Mouse (Mus musculus) cerebellum, postnatal 25 days (tissue): Measurements from ENCODE around the gene Fads6.

ENCODE experiments used
- DNase-seq, 2 experiments: peaks; one replicate each; pipeline ENCODE4 v3.0.0; 2021; ENCODE audit warnings: mixed read lengths in 2 of 2

Fads6 gene

DNA sequence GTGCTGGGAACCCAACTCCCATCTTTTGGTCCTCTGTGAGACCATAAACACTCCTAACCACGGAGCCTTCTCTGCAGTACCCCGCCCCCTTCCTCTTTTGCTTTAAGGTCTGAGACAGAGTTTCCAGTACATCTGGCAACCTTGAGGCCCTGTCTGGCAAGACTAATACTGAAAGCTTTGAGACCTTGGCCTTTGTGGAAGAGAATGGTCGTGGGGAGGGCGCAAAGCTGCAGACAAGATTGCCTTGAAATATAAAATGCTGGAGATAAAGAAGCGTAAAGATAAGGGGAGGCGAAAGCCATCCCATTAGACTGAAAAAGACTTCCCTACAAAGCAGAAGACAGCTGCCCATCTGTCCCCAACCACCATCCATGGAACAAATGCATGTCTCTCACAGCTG lies 22.0 kb downstream of the Fads6 start:
- DNase-seq: no peak

DNA sequence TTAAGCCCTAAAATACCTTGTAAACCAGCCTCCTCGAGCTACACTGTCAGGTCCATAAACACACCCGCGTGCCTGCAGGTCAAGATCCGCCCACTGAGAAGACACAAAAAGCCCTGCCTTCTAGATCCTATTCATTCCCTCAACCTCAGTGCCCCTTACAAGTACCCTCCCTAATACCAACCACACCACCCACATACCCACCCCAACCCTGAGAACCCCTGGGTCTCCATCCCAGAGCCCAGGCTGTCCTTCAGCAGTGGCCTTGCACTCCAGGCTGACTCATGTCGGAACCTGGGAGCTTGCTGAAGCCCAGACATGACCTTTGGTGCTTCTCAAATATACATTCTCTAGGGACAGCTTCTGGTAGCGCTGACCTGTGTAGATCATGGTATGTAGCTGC lies 22.7 kb downstream of the Fads6 start:
- DNase-seq: no peak

DNA sequence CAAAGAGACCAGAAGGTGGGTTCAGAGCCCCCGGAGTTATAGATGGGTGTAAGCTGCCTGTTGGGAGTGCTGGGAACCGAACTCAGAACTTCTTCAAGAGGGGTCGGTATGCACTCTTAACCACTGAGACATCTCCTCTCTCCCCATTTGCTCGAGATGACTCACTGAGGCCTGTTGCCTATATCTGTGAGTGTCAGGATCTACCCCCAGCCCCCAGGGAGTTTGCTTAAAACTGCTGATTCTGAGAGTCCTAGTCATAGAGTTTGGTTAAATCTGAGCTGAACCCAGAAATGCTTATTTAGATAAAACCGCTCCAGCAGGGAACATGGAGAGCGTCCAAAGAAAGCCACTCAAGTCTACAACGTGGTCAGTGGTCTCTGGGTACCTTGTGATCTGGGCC lies 23.3 kb downstream of the Fads6 start:
- DNase-seq: no peak

DNA sequence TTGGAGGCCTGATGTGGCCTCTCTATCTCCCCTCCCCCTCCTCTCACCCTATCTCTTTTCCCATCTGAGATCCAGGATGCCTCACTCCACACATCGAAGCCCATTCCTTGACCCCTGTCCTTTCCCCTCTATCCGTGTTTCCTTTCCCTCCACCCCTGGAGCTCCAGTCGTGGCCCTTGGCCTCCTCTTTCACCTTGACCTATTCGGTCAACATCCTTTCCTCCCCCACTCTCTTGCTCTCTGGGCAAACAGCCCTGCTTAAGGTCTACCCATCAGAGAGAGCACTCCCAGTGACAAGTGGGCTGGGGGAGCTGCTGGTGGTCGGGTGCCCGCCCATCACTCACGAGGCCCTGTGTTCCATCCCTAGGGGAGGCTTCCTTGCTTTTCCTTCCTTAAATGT lies 23.7 kb downstream of the Fads6 start:
- DNase-seq: no peak

DNA sequence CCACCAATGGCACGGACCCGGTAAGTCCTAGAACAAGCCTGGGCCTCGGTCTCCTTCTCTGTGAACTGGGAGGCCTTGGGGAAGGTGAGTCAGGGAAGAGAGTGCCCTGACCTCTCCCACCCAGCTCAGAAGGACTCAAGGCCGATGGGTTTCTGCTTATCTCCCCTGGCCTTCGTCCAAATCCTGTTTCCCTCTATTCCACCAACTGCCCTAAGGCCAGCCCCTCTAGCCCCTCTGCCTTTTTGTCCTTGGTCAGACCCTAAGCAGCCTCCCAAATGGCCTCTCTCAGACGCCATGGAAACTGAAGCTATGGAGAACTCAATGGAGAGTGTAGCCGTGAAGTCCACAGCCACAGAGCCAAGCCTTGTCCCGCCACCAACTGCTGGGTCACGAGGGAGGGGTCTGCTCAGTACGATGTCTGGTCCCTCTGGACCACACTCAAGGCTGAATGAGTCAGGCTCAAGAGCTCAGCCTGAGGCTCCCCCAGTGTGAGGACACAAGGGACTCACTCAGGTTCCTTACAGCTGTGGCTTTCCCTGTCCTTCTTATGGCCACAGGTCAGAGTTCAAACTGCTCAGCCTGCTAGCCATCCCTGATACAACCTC lies 24.5 kb downstream of the Fads6 start:
- no peak for DNase-seq

DNA sequence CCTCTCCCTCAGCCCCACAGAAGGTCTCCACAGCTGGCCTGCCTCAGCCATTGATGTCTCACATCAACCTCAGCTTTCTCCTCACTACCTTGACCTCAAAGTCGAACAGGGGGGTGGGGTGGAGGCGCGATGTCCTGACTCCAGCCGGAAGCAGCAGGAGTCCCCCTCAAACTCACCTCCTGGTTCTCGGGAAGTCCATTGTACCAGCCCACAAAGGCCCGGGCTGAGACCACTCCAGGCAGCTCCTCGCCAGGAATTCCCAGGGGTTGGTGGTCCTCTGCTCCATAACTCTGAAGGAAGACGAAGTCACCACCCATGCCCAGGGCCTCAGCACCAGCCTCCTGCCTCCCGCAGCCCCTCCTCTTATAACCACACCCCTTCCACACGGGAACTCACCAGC lies 26.0 kb downstream of the Fads6 start:
- peak in 1 of 2 experiments; percentile 47 for DNase-seq

DNA sequence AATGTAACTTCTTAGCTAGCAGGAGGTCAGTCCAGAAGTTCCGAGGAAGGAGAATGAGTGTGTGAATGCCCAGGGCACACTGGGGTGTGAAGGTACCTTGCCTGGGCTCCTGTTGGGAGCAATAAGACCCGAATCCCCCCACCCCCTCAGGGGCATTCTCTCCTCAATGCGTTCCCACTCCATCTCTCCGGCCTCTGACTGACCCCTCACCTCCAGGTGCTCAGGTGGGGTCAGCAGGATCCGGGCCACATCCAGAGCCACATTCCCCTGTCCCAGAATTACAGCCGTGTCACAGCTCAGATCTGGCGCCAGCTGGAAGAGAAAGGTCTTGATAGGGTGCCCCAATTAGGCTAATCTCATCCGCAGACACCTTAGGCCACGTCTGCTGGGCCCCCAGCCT lies 26.4 kb downstream of the Fads6 start:
- peak in 1 of 2 experiments; percentile 48 for DNase-seq

DNA sequence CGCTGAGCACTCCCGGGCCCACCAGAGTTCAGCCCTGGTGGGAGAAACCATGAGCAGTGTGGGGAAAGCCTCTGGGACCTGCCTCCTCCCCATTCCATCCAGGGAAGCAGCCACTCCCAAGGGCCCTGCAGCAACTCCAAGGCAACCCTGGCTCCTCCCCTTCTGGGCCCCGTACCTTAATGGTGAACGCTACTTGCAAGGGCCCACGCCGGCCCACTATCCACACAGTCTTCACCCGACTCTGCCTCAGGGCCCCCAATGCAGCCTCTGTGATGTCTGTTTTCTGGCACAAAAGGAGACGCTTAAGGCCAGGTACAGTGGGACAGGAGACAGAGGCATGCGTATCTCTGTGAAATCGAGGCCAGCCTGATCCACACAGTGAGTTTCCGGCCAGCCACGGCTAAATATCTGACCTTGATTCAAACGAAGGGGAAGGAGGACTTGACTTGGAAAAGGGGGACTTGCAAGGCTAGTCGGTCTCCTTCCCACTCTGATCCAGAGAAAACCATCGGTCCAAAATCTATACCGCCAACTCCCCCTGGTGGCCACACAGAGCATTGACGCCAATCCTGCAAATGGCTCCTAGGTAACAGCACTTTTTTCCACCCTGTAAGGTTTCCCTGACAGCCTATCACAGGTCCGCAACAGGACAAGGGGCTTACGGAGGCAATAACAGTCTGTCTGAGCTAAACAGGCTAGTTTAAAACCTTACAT lies 27.2 kb downstream of the Fads6 start:
- DNase-seq: peak; percentile 95 to 97

DNA sequence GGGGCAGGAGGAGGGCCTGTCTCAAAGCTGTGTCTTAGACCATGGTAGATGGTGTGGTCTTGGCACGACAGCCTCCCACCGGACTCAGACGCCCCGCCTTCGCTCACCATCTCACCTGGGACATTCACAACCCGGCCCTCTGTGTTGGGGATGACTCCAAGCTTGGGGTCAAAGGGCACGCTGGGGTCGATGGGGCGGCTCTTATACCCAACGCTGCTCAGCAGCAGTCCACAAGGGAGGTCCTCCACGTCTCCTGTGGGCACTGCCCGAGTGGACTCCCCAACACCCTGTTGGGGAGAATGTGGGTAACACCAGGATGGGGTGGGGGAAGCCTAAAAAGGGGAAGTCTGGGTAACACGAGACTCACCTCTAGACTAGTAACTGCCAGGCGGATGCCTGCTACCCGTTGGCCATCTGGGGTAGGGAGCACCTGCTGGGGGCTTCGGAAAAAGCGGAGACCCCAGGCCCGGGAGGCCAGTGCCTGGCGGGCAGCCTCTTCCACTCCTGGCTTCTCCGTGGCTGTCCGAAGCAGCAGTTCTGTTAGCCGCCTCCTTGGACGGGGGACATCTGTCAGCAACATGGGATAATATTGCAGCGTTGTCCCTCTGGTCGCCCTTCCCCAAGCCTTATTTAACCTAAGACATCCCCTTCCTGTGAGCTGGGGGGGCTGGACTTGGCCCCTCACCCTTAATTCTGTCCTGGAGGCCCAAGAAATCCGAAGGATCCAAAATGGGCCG lies 28.0 kb downstream of the Fads6 start:
- DNase-seq: peak; percentile 50 to 57

DNA sequence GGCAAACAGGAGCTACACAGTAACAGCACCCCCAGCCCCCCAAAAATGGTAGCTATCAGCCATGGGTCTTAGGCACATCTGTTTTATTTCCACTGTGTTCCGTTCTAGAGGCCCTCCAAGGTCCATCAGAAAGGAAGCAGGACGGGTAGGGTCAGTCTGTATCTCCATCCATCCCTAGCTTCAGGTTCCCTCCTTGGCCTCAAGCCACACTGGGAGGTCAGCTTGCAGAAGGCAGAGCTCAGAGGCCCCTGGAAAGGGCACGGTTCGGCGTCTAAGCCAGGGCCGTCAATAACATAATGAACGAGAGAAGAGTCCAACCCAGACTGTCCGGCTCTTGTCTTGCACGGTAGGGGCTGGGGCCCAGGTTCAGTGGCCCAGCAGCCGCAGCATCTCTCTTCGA lies 29.5 kb downstream of the Fads6 start:
- DNase-seq: peak; percentile 42 to 64

DNA sequence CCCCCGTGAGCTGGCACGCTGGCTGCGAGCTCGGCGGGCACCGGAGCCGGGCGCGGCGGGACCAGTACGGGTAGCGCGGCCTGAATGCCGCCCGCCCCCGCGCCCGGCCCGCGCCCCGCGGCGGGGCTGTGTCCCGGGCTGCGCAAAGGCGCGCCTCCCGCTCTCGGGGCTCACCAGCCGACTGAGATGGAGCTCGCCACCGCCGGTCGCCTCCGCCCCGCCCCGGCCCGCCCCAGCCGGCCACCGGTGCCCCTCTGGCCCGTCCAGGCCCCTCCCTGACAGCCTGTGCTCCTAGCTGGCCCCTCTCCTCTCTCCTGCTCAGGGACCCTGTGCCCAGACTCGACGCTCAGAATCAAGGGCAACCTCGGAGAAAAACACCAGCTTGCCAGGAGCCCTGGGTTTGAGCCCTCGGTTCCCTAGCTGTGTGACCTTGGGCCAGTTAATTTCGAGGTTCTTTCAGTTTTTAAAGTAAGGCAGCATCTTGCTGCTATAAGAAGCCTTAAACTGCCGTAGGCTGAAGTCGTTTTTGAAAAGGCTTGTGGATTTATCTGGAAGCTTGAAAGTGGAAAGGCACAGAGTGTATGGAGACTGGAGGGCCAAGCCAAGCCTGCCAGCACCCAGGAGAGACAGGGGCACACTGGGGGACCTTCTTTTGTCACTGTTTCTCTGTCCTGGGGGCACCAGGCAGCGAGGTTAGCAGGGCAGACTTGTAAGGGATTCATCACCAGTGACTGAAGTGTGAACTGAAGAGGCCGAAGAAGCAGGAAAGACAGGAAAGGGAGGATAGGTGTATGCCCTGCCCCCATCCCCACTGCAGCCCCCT lies 30.2 kb downstream of the Fads6 start, which contains the start of gene Grin2c:
Gene Grin2c (minus strand): TSS at position 183 of the 823 bp plus-strand sequence.
- peak; percentile 86 to 89 for DNase-seq

DNA sequence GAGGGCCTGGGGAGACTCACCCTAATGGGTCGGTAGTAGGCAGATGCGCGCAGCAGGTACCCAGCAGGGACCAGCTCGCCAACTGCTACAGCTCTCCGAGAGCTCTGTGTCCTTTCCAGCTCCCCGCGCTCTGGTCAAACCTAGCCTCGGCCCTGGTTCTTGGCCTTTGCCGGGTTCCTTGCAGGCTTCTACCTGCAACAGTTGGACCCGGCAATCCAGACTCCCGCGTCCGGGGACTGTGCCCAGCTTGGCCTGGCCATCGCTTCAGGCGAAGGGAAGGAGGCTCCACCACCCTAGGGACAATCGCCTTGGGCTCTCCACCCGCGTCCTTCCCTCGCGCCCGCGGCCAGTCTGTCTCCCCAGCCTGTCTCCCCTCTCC lies 31.1 kb downstream of the Fads6 start:
- DNase-seq: peak; percentile 81 to 85

DNA sequence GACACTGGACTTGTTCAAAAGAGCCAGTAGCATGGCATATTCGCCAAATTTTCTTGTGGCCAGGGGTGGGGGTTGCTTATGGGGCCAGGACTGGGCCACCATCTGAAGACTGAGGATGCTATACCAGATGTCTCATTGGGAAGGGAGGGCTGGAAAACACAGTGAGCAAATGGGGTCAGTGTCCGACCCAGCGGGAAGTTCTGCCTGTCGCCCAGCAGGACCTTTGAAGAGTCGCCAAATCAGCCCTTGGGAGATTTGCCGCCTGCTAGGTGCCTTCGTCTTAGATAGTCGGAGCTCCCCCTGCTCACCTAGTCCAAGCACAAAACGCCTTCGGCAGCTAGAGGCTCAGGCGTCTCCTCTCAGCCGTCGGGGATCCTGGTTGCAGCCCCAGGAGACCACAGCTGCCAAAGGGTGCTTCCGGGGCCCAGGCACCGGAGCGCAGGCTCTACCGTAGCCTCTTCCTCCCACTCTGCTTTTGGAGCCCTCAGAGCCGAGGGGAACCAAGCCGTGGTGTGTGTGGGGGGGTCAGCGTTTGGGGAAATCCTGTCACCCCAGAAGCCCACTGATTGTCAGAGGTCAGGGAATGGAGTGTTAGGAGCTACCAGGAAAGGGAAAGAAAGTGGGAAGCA lies 31.6 kb downstream of the Fads6 start:
- peak; percentile 86 to 87 for DNase-seq

DNA sequence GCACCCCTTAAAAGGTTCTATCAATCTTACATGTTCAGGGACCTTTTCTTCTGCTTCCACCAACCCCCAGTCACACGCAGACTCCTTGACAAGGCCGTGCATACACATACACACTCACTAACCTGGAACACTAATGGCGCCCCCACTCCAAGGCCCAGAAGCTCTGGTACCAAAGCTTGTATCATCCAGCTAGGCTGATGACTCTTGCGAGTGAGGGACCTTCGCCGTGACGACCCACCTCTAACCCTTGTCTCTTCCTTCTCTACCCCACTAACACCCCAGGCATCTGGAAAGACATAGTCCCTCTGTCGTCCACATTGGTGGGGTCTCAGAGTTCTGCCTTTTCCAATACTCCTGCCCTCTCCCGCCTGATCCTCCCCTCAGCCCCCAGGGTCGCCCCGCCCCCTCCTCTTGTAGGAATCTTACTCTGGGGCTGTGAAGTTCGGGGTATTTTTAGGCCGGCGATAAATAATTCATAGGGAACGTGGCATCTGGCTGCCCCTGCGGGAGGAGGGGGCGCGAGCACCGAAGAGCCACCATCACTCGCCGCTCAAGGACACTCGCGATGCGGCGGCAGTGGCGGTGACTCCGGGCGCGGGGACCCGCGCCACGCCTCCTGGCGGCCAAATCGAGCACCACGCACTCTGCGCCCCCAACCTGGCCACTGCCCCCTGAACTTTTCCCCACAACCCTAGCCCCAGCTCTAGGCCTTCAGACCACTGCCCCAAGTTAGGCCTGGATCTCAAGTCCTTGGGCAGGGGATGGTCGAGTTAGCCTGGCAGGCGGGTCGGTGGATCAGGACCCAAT lies 32.4 kb downstream of the Fads6 start:
- DNase-seq: peak; percentile 65 to 74

DNA sequence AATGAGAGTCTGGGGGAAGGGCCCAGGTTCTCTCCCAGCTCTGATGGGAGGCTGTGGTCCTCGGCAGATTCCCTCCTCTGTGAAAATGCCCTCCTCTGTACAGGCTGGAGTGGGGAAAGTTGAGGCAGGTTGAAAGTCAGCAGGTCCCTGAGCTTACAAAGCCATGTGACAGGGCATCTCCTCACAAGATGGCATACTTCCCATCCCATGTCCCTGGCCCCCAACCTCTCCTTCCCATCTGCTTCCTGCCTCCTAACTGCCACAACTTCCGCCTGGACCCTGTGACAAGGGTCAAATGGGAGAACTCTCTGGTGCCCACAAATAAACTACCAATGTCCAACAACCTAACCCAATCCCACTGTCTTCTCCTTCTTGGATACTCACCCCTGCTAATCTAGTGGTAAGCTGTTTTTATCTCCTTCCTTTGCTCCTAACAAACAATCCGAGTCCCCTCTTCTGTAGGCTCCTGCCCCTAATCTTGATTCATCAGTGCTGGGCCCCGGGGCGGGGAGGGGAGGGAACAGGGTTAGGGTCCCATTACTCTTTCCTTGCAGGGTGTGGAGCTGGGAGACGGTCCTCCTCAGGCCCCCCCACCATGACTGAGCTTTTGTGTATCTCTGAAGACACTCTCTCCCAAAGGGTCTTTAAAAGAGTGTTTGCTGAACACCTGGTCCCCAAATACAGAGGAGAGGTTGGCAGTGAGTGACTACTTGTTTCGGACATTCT lies 33.2 kb downstream of the Fads6 start:
- peak; percentile 66 to 72 for DNase-seq

DNA sequence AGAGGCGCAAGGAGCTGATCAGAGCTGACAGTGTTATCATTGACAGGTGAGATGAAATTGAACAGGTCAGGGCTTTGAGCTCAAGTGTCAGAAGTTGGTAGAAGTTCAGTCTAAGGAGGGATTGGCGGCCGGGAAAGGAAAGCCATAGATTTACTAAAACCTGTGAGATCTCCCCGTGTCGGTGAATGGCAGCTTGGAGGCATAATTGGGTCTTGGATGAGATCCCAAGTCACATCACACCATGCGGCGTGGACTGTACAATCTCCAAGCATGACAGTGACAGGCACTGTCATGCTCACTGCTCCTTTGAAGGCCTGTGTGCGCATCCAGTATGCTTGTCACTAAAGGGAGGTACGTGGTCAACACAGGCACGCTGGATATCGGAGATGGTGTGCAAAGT lies 34.5 kb downstream of the Fads6 start:
- DNase-seq: peak; percentile 75 to 76

DNA sequence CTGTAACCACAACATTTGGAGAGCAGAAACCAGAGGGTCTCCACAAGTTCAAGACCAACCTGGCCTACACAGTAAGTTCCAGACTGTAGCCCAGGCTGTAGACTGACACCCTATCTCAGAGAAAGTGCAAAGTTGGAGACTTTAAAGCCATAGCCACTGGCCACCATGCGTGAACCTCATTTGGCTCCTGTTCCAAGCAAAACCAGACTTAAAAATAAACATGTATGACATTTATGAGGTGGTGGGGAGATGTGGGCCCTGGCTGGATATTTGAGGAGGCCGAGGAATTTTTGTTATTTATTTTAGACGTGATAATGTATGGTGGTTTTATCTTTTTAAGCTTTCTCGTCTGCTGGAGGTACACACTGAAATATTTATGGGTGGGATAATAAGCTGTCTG lies 38.3 kb downstream of the Fads6 start:
- no peak for DNase-seq

DNA sequence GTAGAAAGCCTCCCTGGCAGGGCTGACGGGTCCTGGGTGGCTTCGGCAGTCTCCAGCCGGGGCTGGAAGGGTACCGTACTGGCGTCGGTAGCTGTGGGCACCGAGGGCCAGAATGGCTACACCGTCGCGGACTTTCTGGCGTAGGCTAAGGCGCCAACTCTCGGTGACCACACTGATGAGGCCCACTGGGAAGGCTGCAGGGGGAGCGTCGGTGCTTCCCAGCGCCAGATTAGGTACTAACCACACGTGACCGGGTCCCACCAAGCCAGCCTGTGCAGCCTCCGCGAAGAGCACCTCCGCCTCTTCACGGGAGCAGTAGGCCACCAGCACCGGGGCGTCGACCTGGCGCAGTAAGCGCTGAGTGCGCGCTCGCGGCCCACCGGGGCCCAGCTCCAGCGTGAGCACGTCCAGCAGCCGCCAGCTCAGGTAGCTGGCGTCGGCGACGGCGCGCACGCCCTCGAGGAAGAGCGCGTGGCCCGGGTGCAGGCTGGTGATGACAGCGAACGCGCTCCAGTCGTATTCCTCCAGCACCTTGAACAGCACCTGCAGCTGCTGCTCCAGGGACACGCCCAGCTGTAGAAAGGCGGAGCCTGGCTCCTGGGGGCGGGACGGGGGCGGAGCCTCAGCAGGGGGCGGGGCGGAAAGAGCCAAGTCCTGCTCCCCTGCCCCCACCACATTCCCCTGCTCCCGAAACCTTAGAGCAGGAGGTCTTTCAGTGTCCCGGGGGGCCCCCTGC lies 39.5 kb downstream of the Fads6 start:
- peak in 1 of 2 experiments; percentile 51 for DNase-seq

DNA sequence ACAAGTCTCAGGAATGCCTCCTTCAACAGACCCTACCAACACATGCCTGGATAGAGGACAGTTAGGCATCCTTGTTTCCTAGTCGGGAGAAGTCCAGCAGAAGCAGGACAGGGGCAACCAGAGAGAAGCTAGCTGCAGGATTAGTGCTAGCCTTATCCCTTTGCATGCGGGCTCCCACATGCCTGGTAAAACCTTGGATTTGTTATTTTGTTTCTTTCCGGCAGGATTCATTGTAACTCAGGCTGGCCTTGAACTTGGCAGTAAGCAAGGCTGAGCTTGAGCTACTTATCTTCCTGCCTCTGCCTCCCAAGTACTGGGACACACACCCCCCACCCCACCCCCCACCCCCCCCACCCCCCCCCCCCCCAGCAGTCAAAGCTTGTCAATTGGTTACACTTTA lies 46.2 kb downstream of the Fads6 start:
- DNase-seq: no peak

DNA sequence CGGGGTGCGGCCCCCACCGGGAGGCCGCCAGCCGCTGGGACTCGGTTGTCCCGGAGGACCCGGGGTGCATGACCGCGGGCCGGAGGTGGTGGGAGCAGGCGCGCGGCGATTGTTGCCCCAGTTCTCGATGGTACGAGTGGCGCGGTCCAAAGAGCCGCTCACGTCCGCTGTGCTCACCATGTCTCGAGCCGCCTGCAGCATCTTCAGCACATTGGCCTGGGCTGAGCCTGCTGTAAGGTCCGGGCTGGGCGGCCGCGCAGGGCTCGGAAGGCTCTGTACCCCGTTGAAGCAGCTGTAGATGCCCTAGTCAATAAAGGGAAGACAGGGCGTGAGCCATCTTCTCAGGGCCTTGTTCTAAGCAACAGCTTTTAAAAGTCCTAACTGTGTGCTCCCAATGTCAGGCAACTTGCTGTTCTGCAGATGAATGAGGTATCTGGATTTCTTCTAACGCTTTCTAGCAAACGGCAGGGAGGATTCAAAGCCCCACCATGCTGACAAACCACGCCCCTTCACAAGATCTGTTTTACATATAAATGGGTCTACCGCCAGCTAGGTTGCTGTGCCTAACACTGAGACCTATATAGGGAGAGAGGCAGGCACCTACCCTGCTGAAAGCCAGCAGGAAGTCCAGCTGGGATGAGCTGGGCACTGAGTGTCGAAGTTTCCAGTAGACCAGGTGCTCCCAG lies 46.9 kb downstream of the Fads6 start:
- DNase-seq: peak; percentile 50 to 58
